Comparison of ENCODE assay signal across 8 mouse cellular contexts in the genomic region with DNA sequence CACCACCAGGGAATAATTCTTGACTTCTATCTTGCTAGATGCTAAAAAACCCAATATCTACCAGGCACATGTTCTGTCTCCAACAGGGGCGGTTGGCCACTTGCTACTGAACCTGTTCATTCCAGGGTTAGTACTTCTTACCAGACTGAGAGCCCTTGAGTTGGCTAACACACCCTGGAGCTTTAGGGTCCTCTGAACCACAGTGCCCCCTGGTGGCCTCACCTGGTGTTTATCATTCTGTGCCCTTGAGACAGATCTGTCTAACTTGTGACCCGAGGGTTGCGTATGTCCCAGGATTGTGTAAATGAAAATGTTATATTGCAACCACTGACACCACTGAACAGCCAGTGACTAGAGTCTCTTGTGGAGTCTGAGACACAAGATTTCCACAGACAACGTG. TPM values are rescaled to one million over a fixed set of nuclear protein-coding genes. Genes with fewer than 3 reads are reported as not detected.
DNase-seq lines count a peak whose midpoint lies in the region; ATAC-seq and TF ChIP-seq lines count a peak whose summit lies in the region.

No protein-coding gene starts in this region.

- H3K4me3 ChIP-seq in forebrain, embryonic 11.5 days (ENCODE audit: low read depth, low read length), result no peak overlapping the region
- no peak overlapping the region for H3K4me3 ChIP-seq in forebrain, embryonic 16.5 days (replicated peaks; ENCODE audit: low read length)
- H3K4me3 ChIP-seq in midbrain, postnatal 0 days (ENCODE audit: low read depth, low read length), result no peak overlapping the region

- no peak overlapping the region for H3K4me2 ChIP-seq in forebrain, embryonic 11.5 days (ENCODE audit: low read depth, low read length, severe bottlenecking)
- no peak overlapping the region for H3K4me2 ChIP-seq in forebrain, embryonic 16.5 days (ENCODE audit: low read length)
- H3K4me2 ChIP-seq in midbrain, postnatal 0 days (ENCODE audit: low read depth, low read length, poor library complexity, severe bottlenecking), result no peak overlapping the region

- H3K9me3 ChIP-seq in forebrain, embryonic 11.5 days (ENCODE audit: control insufficient read depth, low read length), result no peaks in the 10 kb centered on the region
- H3K9me3 ChIP-seq in forebrain, embryonic 16.5 days (ENCODE audit: control insufficient read depth, low read length), result no peaks in the 10 kb centered on the region
- H3K9me3 ChIP-seq in midbrain, postnatal 0 days (ENCODE audit: low read length), result no peaks in the 10 kb centered on the region

- H3K9ac ChIP-seq in forebrain, embryonic 11.5 days (ENCODE audit: low read length), result no peak overlapping the region
- H3K9ac ChIP-seq in forebrain, embryonic 16.5 days (replicated peaks; ENCODE audit: low read depth, low read length), result no peak overlapping the region
- H3K9ac ChIP-seq in midbrain, postnatal 0 days (replicated peaks; ENCODE audit: low read length, poor library complexity, severe bottlenecking), result no peak overlapping the region

- H3K36me3 ChIP-seq in forebrain, embryonic 11.5 days (ENCODE audit: control insufficient read depth, insufficient read depth, low read length), result no peaks in the 10 kb centered on the region
- H3K36me3 ChIP-seq in forebrain, embryonic 16.5 days (ENCODE audit: control insufficient read depth, insufficient read depth), result no peaks in the 10 kb centered on the region
- no peaks in the 10 kb centered on the region for H3K36me3 ChIP-seq in midbrain, postnatal 0 days (ENCODE audit: insufficient read depth, low read length)
- peaks cover 32% of the 10 kb centered on the region for H3K36me3 ChIP-seq in splenic B cell, adult 2 months (ENCODE audit: control insufficient read depth, insufficient read depth, low read length, poor library complexity, severe bottlenecking)

- no peaks in the 10 kb centered on the region for H3K27me3 ChIP-seq in forebrain, embryonic 11.5 days (ENCODE audit: control insufficient read depth, insufficient read depth, low read length)
- H3K27me3 ChIP-seq in forebrain, embryonic 16.5 days (replicated peaks; ENCODE audit: control insufficient read depth, insufficient read depth, low read length), result no peaks in the 10 kb centered on the region
- H3K27me3 ChIP-seq in Patski, result peaks cover 3% of the 10 kb centered on the region
- H3K27me3 ChIP-seq in midbrain, postnatal 0 days (ENCODE audit: insufficient read depth, low read length), result no peaks in the 10 kb centered on the region
- no peaks in the 10 kb centered on the region for H3K27me3 ChIP-seq in splenic B cell, adult 2 months (ENCODE audit: control insufficient read depth, insufficient read depth, low read length, poor library complexity, severe bottlenecking)

- WGBS in forebrain, embryonic 11.5 days, result 72% methylated on average over 4 of the region's 4 CpGs
- WGBS in forebrain, embryonic 16.5 days, result 64% methylated on average over 4 of the region's 4 CpGs
- 58% methylated on average over 4 of the region's 4 CpGs for WGBS in midbrain, postnatal 0 days

- CTCF ChIA-PET in Patski (lab: Charles Lee), result no interaction called here

- no peaks in the 10 kb centered on the region for H3K4me1 ChIP-seq in forebrain, embryonic 11.5 days (replicated peaks; ENCODE audit: control insufficient read depth, insufficient read depth, low read length)
- H3K4me1 ChIP-seq in forebrain, embryonic 16.5 days (replicated peaks; ENCODE audit: control insufficient read depth, insufficient read depth, low read length), result no peaks in the 10 kb centered on the region
- no peaks in the 10 kb centered on the region for H3K4me1 ChIP-seq in midbrain, postnatal 0 days (ENCODE audit: insufficient read depth, low read length)

- peak; percentile 71 for TF ChIP-seq CTCF in Patski (IDR thresholded peaks at IDR 0.05)
- TF ChIP-seq CTCF in midbrain, postnatal 0 days (IDR thresholded peaks at IDR 0.05), result peak; percentile 78

- no peak for ATAC-seq in forebrain, embryonic 11.5 days (replicated peaks; ENCODE audit: low FRiP score)
- ATAC-seq in forebrain, embryonic 16.5 days, result no peak
- ATAC-seq in Patski, result no peak
- peak; percentile 83 for ATAC-seq in granulocyte monocyte progenitor cell, adult 5-6 weeks (replicated peaks; ENCODE audit: poor library complexity, severe bottlenecking)
- no peak for ATAC-seq in midbrain, postnatal 0 days (ENCODE audit: low FRiP score)

- DNase-seq in forebrain, embryonic 11.5 days (ENCODE audit: low spot score), result peak; percentile 82
- no peak for DNase-seq in Patski (ENCODE audit: low read depth, low spot score)
- peak; percentile 83 to 89 for DNase-seq in cerebellum, postnatal 14 days
- DNase-seq in left cerebral cortex, adult 11 months (ENCODE audit: low spot score), result peak; percentile 26
- DNase-seq in midbrain, postnatal 0 days (ENCODE audit: low spot score), result peak; percentile 49
- DNase-seq in splenic B cell, adult 2 months (ENCODE audit: low read depth, low spot score), result peak; percentile 89

- in situ Hi-C loops in Patski (cut with MboI; ENCODE audit: low pct_unique_long_range_greater_than_20kb), result loop anchor here (5.0 kb wide), 1 partner anchor 372 kb away; no protein-coding TSS in a partner anchor

- no peak overlapping the region for H3K27ac ChIP-seq in forebrain, embryonic 11.5 days (ENCODE audit: low read depth, low read length)
- no peak overlapping the region for H3K27ac ChIP-seq in forebrain, embryonic 16.5 days (ENCODE audit: low read length)
- no peak overlapping the region for H3K27ac ChIP-seq in midbrain, postnatal 0 days (ENCODE audit: low read depth, low read length)

- POLR2A ChIA-PET in Patski (lab: Charles Lee), result no interaction called here

RNA-seq across cellular contexts. Expression of a gene that starts 41.1 kb away (rescaled TPM):
- 2.2 and 2.3 TPM in 2 replicates for polyA plus RNA-seq in forebrain, embryonic 11.5 days (2014; fragmentation: Nextera tagmentation; extraction: Ambion mirVana)
- 1.3 TPM in 2 replicates for polyA plus RNA-seq in forebrain, embryonic 16.5 days (2015; fragmentation: Nextera tagmentation; extraction: Ambion mirVana)
- not detected for polyA plus RNA-seq in Patski (2021)
- total RNA-seq in granulocyte monocyte progenitor cell, adult 5-6 weeks (2014; fragmentation: Nextera tagmentation), result 60.0 and 80.7 TPM in 2 replicates
- 64.1 and 70.9 TPM in 2 replicates for total RNA-seq in granulocyte monocyte progenitor cell, adult 5-6 weeks (2017)
- 2.8 and 3.1 TPM in 2 replicates for total RNA-seq in midbrain, postnatal 0 days (2014; rRNA removed)
- polyA plus RNA-seq in midbrain, postnatal 0 days (2015; fragmentation: Nextera tagmentation; extraction: Ambion mirVana), result 0.90 and 0.91 TPM in 2 replicates
